Mouse (Mus musculus) C2C12 (cell line): Measurements from ENCODE around the gene Cxadr. TPM values are rescaled to one million over a fixed set of nuclear protein-coding genes. Genes with fewer than 3 reads are reported as not detected.

Experiments used
- H3K27me3 ChIP-seq: one replicate; pipeline ENCODE4 v1.6.1; 2011; ENCODE audit not compliant: control insufficient read depth, insufficient read depth, insufficient read length
- H3K36me3 ChIP-seq: one replicate; pipeline ENCODE4 v1.6.1; 2011; ENCODE audit not compliant: control insufficient read depth, insufficient read depth
- H3K4me3 ChIP-seq: one replicate; pipeline ENCODE4 v1.5.1; 2011; ENCODE audit warnings: mild to moderate bottlenecking, control low read depth; ENCODE audit not compliant: poor library complexity, insufficient read depth, severe bottlenecking
- H3K79me2 ChIP-seq: one replicate; pipeline ENCODE4 v1.6.1; 2011; ENCODE audit not compliant: control insufficient read depth, insufficient read depth
- H3K79me3 ChIP-seq: one replicate; pipeline ENCODE4 v1.6.1; 2011; ENCODE audit warnings: low read depth, control low read depth
- H3ac ChIP-seq: one replicate; pipeline ENCODE3; 2011; ENCODE audit warnings: low read depth; ENCODE audit not compliant: control insufficient read depth, insufficient read length
- CEBPB ChIP-seq: IDR thresholded peaks from one replicate; pipeline ENCODE4 v1.6.1; 2011; ENCODE audit warnings: low read depth, mild to moderate bottlenecking, control low read depth, moderate library complexity
- CTCF ChIP-seq: IDR thresholded peaks from one replicate; pipeline ENCODE4 v1.5.1; 2011; ENCODE audit not compliant: control insufficient read depth, insufficient read depth, insufficient read length
- FOSL1 ChIP-seq: IDR thresholded peaks from one replicate; pipeline ENCODE4 v1.8.0; 2011; ENCODE audit warnings: mild to moderate bottlenecking, low read length; ENCODE audit not compliant: poor library complexity, insufficient read depth, severe bottlenecking
- MAX ChIP-seq: IDR thresholded peaks from one replicate; pipeline ENCODE4 v1.6.1; 2011; ENCODE audit warnings: mild to moderate bottlenecking, control low read depth
- MYOD1 ChIP-seq: IDR thresholded peaks from one replicate; pipeline ENCODE4 v1.6.1; 2011; ENCODE audit warnings: low read depth; ENCODE audit not compliant: control insufficient read depth, insufficient read length
- MYOG ChIP-seq: IDR thresholded peaks from one replicate; pipeline ENCODE4 v1.6.1; 2011; ENCODE audit not compliant: control insufficient read depth, insufficient read length; ENCODE audit errors: extremely low read depth
- USF1 ChIP-seq: IDR thresholded peaks from one replicate; pipeline ENCODE4 v1.6.1; 2011; ENCODE audit warnings: low read depth, mild to moderate bottlenecking, control low read depth, moderate library complexity
- polyA plus RNA-seq: library from polyadenylated mRNA; unstranded; fragments of >200 nt; fragmentation: generic; extraction: Trizol; gene quantifications from one replicate; pipeline ENCODE4 v1.2.1, GENCODE M21; 2012; ENCODE audit warnings: missing spikeins

Gene Cxadr
- polyA plus RNA-seq, 1 experiment: 0.40 TPM

- Histone ChIP-seq H3ac (no peak overlapping the region), H3K27me3 (no peaks in the 10 kb centered on the region), H3K79me2 (no peaks in the 10 kb centered on the region), H3K36me3 (no peaks in the 10 kb centered on the region), H3K4me3 (no peak overlapping the region), H3K79me3 (no peaks in the 10 kb centered on the region)
- no peak for TF ChIP-seq CTCF
- no peak for TF ChIP-seq MAX
- TF ChIP-seq FOSL1: no peak
- no peak for TF ChIP-seq CEBPB
- no peak for TF ChIP-seq USF1
Observed at GRCm38 (mm10) chr16:78341356-78341755, 40.1 kb downstream of the Cxadr start.

GRCm38 (mm10) chr16:78342767-78343166 lies 41.5 kb downstream of the Cxadr start:
- TF ChIP-seq CTCF: no peak
- TF ChIP-seq MAX: no peak
- TF ChIP-seq MYOG: no peak
- no peak for TF ChIP-seq FOSL1
- no peak for TF ChIP-seq MYOD1
- no peak for TF ChIP-seq USF1
- H3K27me3 ChIP-seq: no peaks in the 10 kb centered on the region

GRCm38 (mm10) chr16:78343792-78344191 lies 42.5 kb downstream of the Cxadr start:
- Histone ChIP-seq H3K36me3 (no peaks in the 10 kb centered on the region), H3ac (no peak overlapping the region), H3K4me3 (no peak overlapping the region), H3K79me2 (no peaks in the 10 kb centered on the region), H3K79me3 (no peaks in the 10 kb centered on the region), H3K27me3 (no peaks in the 10 kb centered on the region)
- no peak for TF ChIP-seq FOSL1
- no peak for TF ChIP-seq MYOD1
- no peak for TF ChIP-seq MYOG
- no peak for TF ChIP-seq CTCF
- TF ChIP-seq MAX: no peak
- no peak for TF ChIP-seq USF1
- TF ChIP-seq CEBPB: no peak

More at GRCm38 (mm10) chr16:78342767-78343166, 41.5 kb downstream of the Cxadr start:
- Histone ChIP-seq H3K79me3 (no peaks in the 10 kb centered on the region), H3K4me3 (no peak overlapping the region), H3ac (no peak overlapping the region), H3K36me3 (no peaks in the 10 kb centered on the region), H3K79me2 (no peaks in the 10 kb centered on the region)

GRCm38 (mm10) chr16:78346662-78347327 lies 45.5 kb downstream of the Cxadr start:
- H3K4me3 ChIP-seq: no peak overlapping the region
- no peak for TF ChIP-seq MYOG
- no peak for TF ChIP-seq CTCF
- no peak for TF ChIP-seq USF1
- TF ChIP-seq FOSL1: no peak
- TF ChIP-seq MAX: no peak
- no peak for TF ChIP-seq MYOD1
- TF ChIP-seq CEBPB: no peak
- no peaks in the 10 kb centered on the region for H3K79me3 ChIP-seq
- H3K79me2 ChIP-seq: no peaks in the 10 kb centered on the region
- H3K36me3 ChIP-seq: no peaks in the 10 kb centered on the region
- H3K27me3 ChIP-seq: no peaks in the 10 kb centered on the region
- no peak overlapping the region for H3ac ChIP-seq

- Histone ChIP-seq H3K4me3 (no peak overlapping the region), H3K27me3 (no peaks in the 10 kb centered on the region), H3K79me3 (no peaks in the 10 kb centered on the region), H3K79me2 (no peaks in the 10 kb centered on the region), H3K36me3 (no peaks in the 10 kb centered on the region), H3ac (no peak overlapping the region)
- TF ChIP-seq CTCF: no peak
- no peak for TF ChIP-seq CEBPB
- no peak for TF ChIP-seq MYOD1
- no peak for TF ChIP-seq MAX
- TF ChIP-seq FOSL1: no peak
- no peak for TF ChIP-seq MYOG
- no peak for TF ChIP-seq USF1
Observed at GRCm38 (mm10) chr16:78347328-78347926, 46.1 kb downstream of the Cxadr start.
